Mouse (Mus musculus) liver, embryonic 18 days (tissue): Measurements from ENCODE around the gene Cers1. TPM values are rescaled to one million over a fixed set of nuclear protein-coding genes. Genes with fewer than 3 reads are reported as not detected.

ENCODE experiments used
- polyA plus RNA-seq: library from polyadenylated mRNA; depleted of rRNA; stranded (reverse); fragments of >200 nt; gene quantifications from 2 replicates; pipeline ENCODE4 v1.2.3, GENCODE M21; 2012; rRNA removed

The Cers1 gene
- 0.07 and 0.09 TPM in 2 replicates for polyA plus RNA-seq

GRCm38 (mm10) chr8:70315624-70316510 is at the start of gene Cers1:
Gene Cers1, plus strand, starts transcription at chr8:70315775.

GRCm38 (mm10) chr8:70282603-70283135 is 32.9 kb upstream of the Cers1 start, which contains the start of gene Homer3:
Gene Homer3, plus strand, starts transcription at chr8:70282827.

DNA sequence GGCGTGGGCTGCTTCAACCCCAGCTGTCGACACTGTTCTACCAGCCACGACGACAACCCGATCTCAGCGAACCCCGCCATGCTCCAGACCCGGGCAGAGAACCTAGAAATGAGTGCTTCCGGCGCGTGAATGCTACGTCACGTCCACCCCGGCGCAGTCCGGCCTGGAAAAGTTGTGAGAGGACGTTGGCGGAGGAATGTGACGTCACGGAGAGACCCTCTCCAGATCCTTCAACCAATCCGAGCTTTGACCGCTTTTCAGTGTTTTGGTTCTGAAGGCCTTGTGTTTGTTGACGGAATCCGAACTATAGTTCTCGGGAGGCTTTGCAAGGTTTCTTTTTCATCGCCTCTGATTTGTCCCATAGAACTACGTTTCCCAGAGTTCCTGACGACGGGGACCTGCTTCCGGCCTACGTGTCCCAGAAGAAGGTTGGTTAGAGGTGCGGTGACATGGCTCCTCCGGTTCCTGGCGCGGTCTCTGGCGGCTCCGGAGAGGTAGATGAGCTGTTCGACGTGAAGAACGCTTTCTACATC is 13.2 kb upstream of the Cers1 start, which contains the start of the genes Ddx49 and Cope:
TSS of gene Ddx49 (minus strand) at position 132 of the 533 bp plus-strand sequence.
TSS of gene Cope (plus strand) at position 161 of the 533 bp plus-strand sequence.

DNA sequence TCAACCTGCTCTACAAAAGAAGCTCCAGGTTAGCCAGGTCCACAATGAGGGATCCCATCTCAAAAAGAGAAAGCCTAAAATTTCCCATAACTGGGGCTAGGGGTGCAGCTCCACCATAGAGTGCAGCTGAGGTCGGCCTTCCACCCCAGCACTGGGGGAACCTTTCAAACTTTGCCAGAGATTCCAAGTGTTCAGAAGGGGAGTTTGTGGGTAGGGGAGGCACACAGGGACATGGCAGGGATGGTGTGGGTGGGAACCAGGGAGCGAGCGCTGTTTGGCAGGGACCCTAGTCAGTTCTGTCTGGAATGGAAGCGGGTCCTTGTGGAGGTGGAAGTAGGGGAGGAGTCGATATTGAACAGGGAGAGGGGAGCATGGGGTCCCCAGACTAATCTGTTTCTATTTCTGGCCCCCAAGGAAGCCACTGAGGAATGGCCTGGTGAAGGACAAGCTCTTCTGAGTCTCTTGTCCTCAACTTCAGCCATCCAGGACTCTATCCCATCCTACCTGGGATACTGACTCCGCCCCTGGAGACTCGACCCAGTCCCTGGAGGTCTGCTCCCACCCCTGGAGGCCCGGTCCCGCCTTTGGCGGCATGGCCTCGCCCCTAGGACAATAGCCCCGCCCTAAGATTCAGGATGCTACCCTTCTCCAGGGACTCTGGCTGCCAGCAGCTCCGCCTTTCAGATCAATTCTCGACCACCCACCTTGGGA is 13.7 kb downstream of the Cers1 start, which contains the start of gene Gdf1:
TSS of gene Gdf1 (plus strand) at position 694 of the 711 bp plus-strand sequence.

DNA sequence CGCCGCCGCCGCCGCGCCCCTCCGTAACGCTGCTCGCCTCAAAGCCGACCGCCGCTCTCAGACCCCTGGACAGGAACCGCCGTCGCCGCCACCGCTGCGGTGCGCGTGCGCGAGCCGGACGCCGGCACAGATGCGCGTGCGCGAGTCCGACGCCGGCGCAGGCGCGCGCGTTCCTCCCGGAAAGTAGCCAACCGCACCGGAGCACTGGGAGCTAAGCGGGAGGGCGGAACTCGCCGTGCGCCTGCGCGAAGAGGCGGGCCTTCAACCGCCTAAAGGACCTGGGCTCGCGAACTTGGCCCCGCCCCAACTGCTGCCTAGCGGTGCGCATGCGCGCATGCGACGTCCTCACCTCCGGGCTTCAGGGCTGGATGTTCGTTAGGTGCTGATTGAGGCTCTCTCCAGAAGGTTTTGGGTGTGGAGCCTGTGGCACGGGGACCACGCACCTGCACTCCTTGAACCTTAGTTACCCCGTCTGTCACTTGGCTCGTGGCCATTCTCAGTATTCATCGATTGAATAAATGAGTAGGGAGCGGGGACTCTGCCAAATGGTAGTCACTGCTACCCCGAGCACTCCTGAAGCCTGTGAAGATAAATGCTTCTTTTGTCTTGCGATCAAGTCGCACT is 37.7 kb downstream of the Cers1 start, which contains the start of gene Upf1:
TSS of gene Upf1 (minus strand) at position 85 of the 624 bp plus-strand sequence.

DNA sequence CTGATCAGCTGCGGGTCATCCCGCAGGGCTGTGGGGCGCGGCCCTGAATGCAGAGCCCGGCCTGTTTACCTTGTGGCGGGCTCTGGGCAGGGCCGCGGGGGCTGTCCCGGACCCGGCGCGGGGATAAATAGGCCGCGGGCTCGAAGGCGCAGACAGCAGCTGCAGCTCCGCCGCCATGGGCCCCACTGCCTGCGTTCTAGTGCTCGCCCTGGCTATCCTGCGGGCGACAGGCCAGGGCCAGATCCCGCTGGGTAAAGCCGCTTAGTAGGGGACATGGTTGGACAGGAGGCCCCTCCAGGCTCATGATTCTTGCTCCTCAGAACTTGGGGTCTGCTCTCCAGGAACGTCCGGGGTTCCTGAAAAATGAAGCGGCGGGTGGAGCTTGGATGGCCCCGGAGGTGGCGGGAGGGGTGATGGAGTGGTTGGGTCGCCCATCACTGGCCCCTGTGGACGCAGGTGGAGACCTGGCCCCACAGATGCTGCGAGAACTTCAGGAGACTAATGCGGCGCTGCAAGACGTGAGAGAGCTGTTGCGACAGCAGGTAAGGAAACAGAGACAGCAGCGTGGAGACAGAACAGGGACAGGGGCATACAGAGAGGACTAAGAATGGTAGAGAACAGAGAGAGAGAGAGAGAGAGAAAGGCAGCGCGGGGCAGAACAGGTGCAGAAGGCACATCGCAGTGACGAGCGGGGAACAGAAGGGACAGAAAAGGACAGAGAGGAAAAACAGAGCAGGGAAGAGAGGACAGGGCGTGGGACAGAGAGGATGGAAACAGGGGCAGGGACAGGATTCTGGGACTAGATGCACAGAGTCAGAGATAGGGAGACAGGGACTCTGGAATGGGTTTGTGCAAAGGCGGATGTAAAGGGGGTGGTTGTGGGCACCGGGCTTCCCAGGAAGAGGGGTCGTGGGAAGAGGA is 58.1 kb downstream of the Cers1 start, which contains the start of gene Comp:
TSS of gene Comp (plus strand) at position 162 of the 921 bp plus-strand sequence.

Other genes starting within 250 kb of the Cers1 start
- 1.7 and 3.0 TPM in 2 replicates for gene Tm6sf2, start 242.9 kb upstream of the Cers1 start, polyA plus RNA-seq
- gene Hapln4, start 232.3 kb upstream of the Cers1 start, polyA plus RNA-seq = 0.02 and 0.05 TPM in 2 replicates
- gene Ncan, start 194.9 kb upstream of the Cers1 start, polyA plus RNA-seq = under 0.01 TPM in 1 of 2 replicates, not detected in the other
- 7.7 and 8.4 TPM in 2 replicates for gene Nr2c2ap, start 184.4 kb upstream of the Cers1 start, polyA plus RNA-seq
- 5.7 and 7.2 TPM in 2 replicates for gene Rfxank, start 176.6 kb upstream of the Cers1 start, polyA plus RNA-seq
- gene Borcs8, start 176.3 kb upstream of the Cers1 start, polyA plus RNA-seq = 24.7 and 27.1 TPM in 2 replicates
- gene Mef2b, start 176.1 kb upstream of the Cers1 start, polyA plus RNA-seq = 0.02 and 0.06 TPM in 2 replicates
- 38.5 and 51.0 TPM in 2 replicates for gene Tmem161a, start 143.4 kb upstream of the Cers1 start, polyA plus RNA-seq
- 45.6 and 57.7 TPM in 2 replicates for gene Slc25a42, start 103.5 kb upstream of the Cers1 start, polyA plus RNA-seq
- 12.9 and 16.4 TPM in 2 replicates for gene Sugp2, start 81.5 kb upstream of the Cers1 start, polyA plus RNA-seq
- gene Armc6, start 81.3 kb upstream of the Cers1 start, polyA plus RNA-seq = 7.8 and 7.9 TPM in 2 replicates
- 6.7 and 6.9 TPM in 2 replicates for gene Homer3, start 32.9 kb upstream of the Cers1 start, polyA plus RNA-seq
- 16.9 and 18.1 TPM in 2 replicates for gene Ddx49, start 13.3 kb upstream of the Cers1 start, polyA plus RNA-seq
- 193 and 196 TPM in 2 replicates for gene Cope, start 13.3 kb upstream of the Cers1 start, polyA plus RNA-seq
- 0.05 TPM in 1 of 2 replicates, not detected in the other for gene Gdf1, start 14.0 kb downstream of the Cers1 start, polyA plus RNA-seq
- 9.1 and 10.4 TPM in 2 replicates for gene Upf1, start 37.5 kb downstream of the Cers1 start, polyA plus RNA-seq
- gene Comp, start 57.8 kb downstream of the Cers1 start, polyA plus RNA-seq = 2.0 and 2.9 TPM in 2 replicates
- 2.5 and 3.1 TPM in 2 replicates for gene Crtc1, start 123.8 kb downstream of the Cers1 start, polyA plus RNA-seq
- gene Klhl26, start 161.2 kb downstream of the Cers1 start, polyA plus RNA-seq = 7.9 and 9.8 TPM in 2 replicates
- 0.02 and 0.08 TPM in 2 replicates for gene Tmem59l, start 171.6 kb downstream of the Cers1 start, polyA plus RNA-seq
- gene Crlf1, start 177.4 kb downstream of the Cers1 start, polyA plus RNA-seq = 0.22 and 0.23 TPM in 2 replicates
- 43.3 and 47.6 TPM in 2 replicates for gene Rex1bd, start 191.0 kb downstream of the Cers1 start, polyA plus RNA-seq
- 848 and 888 TPM in 2 replicates for gene Uba52, start 195.0 kb downstream of the Cers1 start, polyA plus RNA-seq
- gene Fkbp8, start 211.9 kb downstream of the Cers1 start, polyA plus RNA-seq = 154 and 168 TPM in 2 replicates
- 35.7 and 38.3 TPM in 2 replicates for gene Kxd1, start 212.2 kb downstream of the Cers1 start, polyA plus RNA-seq
- 13.9 and 18.2 TPM in 2 replicates for gene Ell, start 223.7 kb downstream of the Cers1 start, polyA plus RNA-seq